Mouse (Mus musculus): ENCODE results near the gene Slc35f1.

- no peak for TF ChIP-seq GATA1 (IDR thresholded peaks at IDR 0.05; ENCODE audit: low read length)
- TF ChIP-seq TAL1 (IDR thresholded peaks at IDR 0.05; ENCODE audit: low read length): no peak
Measured at GRCm38 (mm10) chr10:52718199-52718917, 28.0 kb downstream of the Slc35f1 start.

Data from erythroblast, embryonic 14.5 days (primary cell).